Mouse (Mus musculus) intestine, embryonic 16.5 days (tissue): ENCODE measurements around the gene Ttc9c. TPM values are rescaled to one million over a fixed set of nuclear protein-coding genes. Genes with fewer than 3 reads are reported as not detected.
"Not testable (repeated sequence)": the region's sequence is repeated elsewhere in the genome, so short reads cannot be mapped to it uniquely, and the experiment has no call there.

ENCODE experiments used
- ATAC-seq: fragments of 200-750 bp; cut with Nextera tagmentation; 2 replicates; pipeline ENCODE4 v1.8.0; 2017; ENCODE audit warnings: moderate TSS enrichment, moderate library complexity
- H3K27ac ChIP-seq: fragments of 300-500 bp; sonication (generic); 2 replicates; pipeline ENCODE4 v1.5.1; 2014; ENCODE audit warnings: mild to moderate bottlenecking, low read length
- H3K27me3 ChIP-seq: fragments of 300-500 bp; sonication (generic); replicated peaks from 2 replicates; pipeline ENCODE4 v1.6.1; 2014; ENCODE audit warnings: low read length, control low read depth, mixed read lengths; ENCODE audit not compliant: control insufficient read depth, insufficient read depth
- H3K36me3 ChIP-seq: fragments of 300-500 bp; sonication (generic); 2 replicates; pipeline ENCODE4 v1.6.1; 2014; ENCODE audit warnings: low read length, control low read depth; ENCODE audit not compliant: control insufficient read depth, insufficient read depth
- H3K4me1 ChIP-seq: fragments of 300-500 bp; sonication (generic); 2 replicates; pipeline ENCODE4 v1.6.1; 2014; ENCODE audit warnings: low read length, control low read depth, mixed read lengths; ENCODE audit not compliant: control insufficient read depth, insufficient read depth
- H3K4me2 ChIP-seq: fragments of 300-500 bp; sonication (generic); 2 replicates; pipeline ENCODE4 v1.6.1; 2014; ENCODE audit warnings: low read depth, low read length, control low read depth
- H3K4me3 ChIP-seq: fragments of 300-500 bp; sonication (generic); 2 replicates; pipeline ENCODE4 v1.5.1; 2014; ENCODE audit warnings: mild to moderate bottlenecking, low read length
- H3K9ac ChIP-seq: fragments of 300-500 bp; sonication (generic); 2 replicates; pipeline ENCODE4 v1.6.1; 2014; ENCODE audit warnings: low read depth, low read length
- H3K9me3 ChIP-seq: fragments of 300-500 bp; sonication (generic); 2 replicates; pipeline ENCODE4 v1.6.1; 2016; ENCODE audit warnings: low read length, control low read depth; ENCODE audit not compliant: control insufficient read depth
- WGBS: fragments of 180-500 bp; shearing (Covaris S2); extraction: QIAGEN DNeasy Blood & Tissue Kit; methylation state at CpG from one replicate; pipeline ENCODE4 v1.1.7; 2014; 5-methylcytosine and 5-hydroxymethylcytosine counted together
- polyA plus RNA-seq: library from polyadenylated mRNA; unstranded; fragments of >200 nt; fragmentation: Nextera tagmentation; extraction: Ambion mirVana; gene quantifications from 2 replicates; pipeline ENCODE4 v1.2.1, GENCODE M21; 2015

The Ttc9c gene
- polyA plus RNA-seq, 1 experiment from 2014 or later, result 44.0 TPM

DNA sequence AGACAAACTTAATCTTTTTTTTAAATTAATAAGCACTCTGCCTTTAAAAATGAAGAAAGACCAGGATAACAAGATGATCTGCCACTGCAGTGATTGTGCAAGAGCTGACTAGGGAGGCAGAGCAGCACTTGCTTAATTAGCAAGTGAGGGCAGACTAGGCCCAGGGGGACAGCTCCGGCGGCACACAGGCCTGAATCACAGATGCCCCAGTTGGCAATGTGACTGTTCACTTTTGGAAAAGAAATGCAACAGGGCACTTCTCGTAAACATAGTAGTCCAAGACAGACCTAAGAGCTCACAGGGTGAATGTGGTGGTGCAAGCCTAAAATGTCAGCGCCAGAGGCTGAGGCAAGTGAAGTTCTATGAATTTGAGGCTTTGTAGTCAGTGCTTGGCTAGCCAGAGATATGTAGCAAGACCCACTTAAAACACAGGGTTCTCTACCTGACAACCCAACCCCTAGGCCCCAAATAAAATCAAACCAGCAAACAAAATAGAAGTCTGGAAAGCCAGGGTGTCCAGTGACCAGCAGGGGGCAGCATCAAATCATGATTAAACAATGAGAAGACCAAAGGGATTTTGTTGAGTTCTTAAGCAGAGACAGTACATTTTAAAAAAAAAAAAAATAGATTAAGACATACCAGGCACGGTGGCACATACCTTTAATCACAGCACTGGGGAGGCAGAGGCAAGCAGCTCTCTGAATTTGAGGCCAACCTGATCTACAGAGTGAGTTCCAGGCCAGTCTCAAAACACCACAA is 25.4 kb upstream of the Ttc9c start:
- Histone ChIP-seq H3K9ac (no peak overlapping the region), H3K4me3 (no peak overlapping the region), H3K4me1 (peaks cover 10% of the 10 kb centered on the region; the same call in 1 of the 2 replicates), H3K4me2 (no peak overlapping the region), H3K9me3 (no peaks in the 10 kb centered on the region), H3K27me3 (no peaks in the 10 kb centered on the region), H3K36me3 (peaks cover 6% of the 10 kb centered on the region), H3K27ac (no peak overlapping the region)
- 66% methylated on average over 5 of the region's 5 CpGs for WGBS
- no peak for ATAC-seq

DNA sequence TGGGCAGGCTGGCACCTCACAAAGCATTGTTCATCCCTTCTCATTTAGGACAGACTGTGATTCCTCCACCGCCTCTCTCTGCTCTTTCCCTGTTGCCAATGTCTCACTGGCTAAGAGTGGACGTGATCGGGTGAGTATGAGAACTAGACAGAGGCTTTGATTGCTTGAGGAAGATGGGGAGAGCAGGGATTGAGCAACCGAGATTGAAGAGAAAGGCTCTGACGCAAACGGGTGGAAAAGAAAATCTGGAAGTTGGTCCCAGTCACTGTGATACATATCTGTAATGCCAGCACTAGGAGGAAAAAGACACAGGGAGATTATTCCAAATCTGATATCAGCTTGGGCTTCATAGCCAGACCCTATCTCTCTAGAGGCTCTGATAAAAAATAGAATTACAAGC is 23.8 kb upstream of the Ttc9c start:
- ATAC-seq, result no peak
- Histone ChIP-seq H3K4me2 (no peak overlapping the region), H3K9me3 (no peaks in the 10 kb centered on the region), H3K4me3 (no peak overlapping the region), H3K9ac (no peak overlapping the region), H3K36me3 (peaks cover 3% of the 10 kb centered on the region; the same call in 1 of the 2 replicates), H3K27ac (no peak overlapping the region), H3K4me1 (peaks cover 22% of the 10 kb centered on the region), H3K27me3 (no peaks in the 10 kb centered on the region)
- 90% methylated on average over 6 of the region's 6 CpGs for WGBS

DNA sequence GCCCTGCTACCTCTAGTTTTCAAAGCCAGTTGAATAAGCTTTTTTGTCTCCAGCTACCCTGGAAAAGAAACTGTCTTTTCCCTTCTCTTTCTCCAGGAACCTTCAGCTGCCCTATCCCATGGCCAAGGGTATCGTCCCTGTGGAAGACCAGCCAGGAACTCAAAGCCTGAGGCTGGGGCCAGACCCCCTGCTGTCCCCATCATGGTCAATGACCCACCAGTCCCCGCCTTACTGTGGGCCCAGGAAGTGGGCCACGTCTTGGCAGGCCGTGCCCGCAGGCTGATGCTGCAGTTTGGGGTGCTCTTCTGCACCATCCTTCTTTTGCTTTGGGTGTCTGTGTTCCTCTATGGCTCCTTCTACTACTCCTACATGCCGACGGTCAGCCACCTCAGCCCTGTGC is 21.9 kb upstream of the Ttc9c start:
- Histone ChIP-seq H3K9ac (peak overlapping the region; percentile 80), H3K27ac (no peak overlapping the region), H3K36me3 (no peaks in the 10 kb centered on the region), H3K4me1 (peaks cover 22% of the 10 kb centered on the region), H3K4me2 (peak overlapping the region; percentile 84), H3K27me3 (no peaks in the 10 kb centered on the region), H3K4me3 (peak overlapping the region; percentile 58), H3K9me3 (no peaks in the 10 kb centered on the region)
- no peak for ATAC-seq
- WGBS, result 94% methylated on average over 7 of the region's 7 CpGs

DNA sequence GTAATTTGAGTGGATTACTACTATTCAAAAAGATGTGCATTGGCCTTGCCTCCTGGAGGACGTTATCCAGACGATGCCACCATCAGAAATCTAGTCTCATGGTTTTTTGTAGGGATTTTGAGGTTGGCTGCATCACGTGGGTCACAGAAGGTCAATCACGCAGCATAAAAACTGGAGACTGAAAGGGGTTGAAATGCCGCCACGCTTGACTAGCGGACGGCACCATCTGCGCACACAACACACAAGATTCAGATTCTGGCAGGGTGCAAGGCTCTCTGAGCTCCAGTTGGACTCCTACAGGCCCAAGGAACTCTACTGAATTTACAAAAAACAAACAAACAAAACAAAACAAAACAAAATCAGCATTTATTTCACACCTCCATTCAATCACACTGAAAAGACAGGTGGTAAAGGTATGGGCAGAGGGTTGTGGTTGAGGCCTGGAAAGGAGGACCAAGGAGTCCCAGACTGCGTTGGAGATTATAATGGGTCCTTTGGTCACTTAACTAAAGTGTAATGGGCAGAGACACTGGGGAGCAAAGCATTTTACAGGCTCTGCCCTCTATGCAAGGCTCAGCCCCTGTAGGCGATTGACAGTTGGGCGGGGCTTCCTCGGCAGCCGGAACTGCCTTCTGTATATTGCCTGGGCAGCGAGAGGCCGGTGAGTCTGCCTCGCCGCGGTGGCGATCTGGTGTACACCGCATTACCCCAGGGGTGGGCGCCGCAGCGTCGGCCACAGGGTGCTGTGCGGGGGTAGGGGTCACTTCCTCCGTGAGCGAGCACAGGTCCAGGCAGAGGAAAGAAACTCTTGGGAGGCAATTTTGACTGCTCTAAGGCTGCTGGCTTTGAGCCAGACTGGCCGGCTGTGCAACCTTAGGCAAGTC is 21.0 kb upstream of the Ttc9c start:
- H3K4me2 ChIP-seq, result peak overlapping the region; percentile 84
- H3K27ac ChIP-seq, result no peak overlapping the region
- peak overlapping the region; percentile 58 for H3K4me3 ChIP-seq
- peak; percentile 77 for ATAC-seq
- H3K27me3 ChIP-seq, result no peaks in the 10 kb centered on the region
- WGBS, result 27% methylated on average over 29 of the region's 29 CpGs
- peak overlapping the region; percentile 80 for H3K9ac ChIP-seq
- no peaks in the 10 kb centered on the region for H3K36me3 ChIP-seq
- peaks cover 22% of the 10 kb centered on the region for H3K4me1 ChIP-seq
- H3K9me3 ChIP-seq, result no peaks in the 10 kb centered on the region

DNA sequence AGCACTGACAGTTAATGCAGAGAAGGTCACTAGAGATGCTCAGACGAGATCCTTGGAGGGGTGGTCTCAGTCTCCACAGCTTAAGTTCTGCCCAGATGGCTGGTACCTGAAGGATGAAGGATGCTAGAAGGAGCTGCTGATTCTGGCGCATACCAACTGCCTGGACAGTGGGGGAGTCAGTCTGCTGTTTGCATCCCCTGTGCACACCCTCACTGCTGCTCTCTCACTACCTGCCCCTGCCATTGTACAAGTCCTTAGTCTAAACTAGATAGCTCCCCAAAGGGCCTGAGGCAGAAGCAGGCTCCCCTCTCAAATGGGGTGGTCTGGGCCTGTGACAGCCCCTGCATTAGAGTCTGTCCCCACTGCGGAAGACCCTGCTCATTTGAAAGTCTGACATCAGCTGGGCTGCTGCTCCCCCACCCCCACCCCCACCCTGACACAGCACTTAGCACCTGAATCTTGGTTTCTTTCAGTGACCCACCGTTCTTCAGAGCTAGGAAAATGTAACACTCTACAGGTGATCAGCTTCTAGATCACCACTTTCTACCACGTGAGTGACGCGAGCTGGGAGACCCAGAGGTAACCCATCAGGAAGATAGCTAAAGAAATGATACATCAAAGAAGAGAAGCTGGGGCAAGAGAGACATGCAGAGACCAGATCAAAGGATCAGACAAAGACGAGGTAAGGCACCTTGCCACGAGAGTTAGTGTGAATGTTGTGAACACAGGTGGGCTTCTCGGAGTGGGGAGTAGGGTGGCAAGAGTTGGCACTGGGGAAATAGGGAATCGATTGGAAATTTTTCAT is 20.2 kb upstream of the Ttc9c start, which contains the start of gene Gng3:
Gng3 (minus strand) TSS at position 92 of the 805 bp plus-strand sequence.
- H3K4me2 ChIP-seq, result peak within 1 kb of the TSS; percentile 98
- peak within 1 kb of the TSS; percentile 96; the same call in 1 of the 2 replicates for H3K27ac ChIP-seq
- no peak for ATAC-seq
- H3K4me1 ChIP-seq, result peaks cover 22% of the 10 kb centered on the region
- 67% methylated on average over 11 of the region's 11 CpGs for WGBS
- H3K9ac ChIP-seq, result peak within 1 kb of the TSS; percentile 89
- H3K9me3 ChIP-seq, result no peaks in the 10 kb centered on the region
- H3K4me3 ChIP-seq, result peak within 1 kb of the TSS; percentile 66
- H3K36me3 ChIP-seq, result peaks cover 4% of the 10 kb centered on the region; the same call in 1 of the 2 replicates
- H3K27me3 ChIP-seq, result no peaks in the 10 kb centered on the region

DNA sequence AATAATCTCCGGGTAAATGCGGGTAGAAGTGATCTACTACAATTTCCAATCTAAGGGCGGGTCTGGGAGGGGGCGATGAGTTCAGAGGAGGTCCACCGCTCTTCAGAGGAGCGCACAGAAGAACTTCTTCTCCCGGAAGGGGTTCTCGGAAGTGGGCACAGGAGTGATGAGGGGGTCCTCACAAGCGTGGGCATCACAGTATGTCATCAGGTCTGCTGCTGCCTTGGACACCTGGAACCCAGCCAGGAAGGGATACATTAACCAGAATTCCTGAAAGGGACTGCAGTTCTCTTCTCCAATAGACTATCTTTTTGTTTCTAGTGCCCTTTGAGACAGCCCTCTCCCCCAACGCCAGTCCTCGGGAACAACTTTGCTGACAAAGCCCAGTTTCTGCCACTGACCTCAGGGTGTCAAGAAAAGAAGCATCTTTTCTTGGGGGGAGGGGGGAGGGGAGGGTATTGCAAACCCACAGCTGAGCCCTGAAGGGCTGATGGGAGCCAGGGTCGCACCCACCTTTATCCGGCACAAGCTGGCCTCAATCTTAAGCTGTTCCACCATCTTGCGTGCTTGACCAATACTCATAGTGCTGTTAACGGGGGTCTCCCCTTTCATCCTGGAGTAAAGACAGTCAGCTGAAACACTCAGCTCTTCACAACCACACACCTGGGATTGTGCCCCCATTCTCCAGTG is 19.1 kb upstream of the Ttc9c start:
- Histone ChIP-seq H3K27ac (peak overlapping the region; percentile 96), H3K27me3 (no peaks in the 10 kb centered on the region), H3K9me3 (no peaks in the 10 kb centered on the region), H3K4me2 (peak overlapping the region; percentile 98), H3K36me3 (peaks cover 6% of the 10 kb centered on the region), H3K4me1 (peaks cover 22% of the 10 kb centered on the region), H3K9ac (peak overlapping the region; percentile 89), H3K4me3 (peak overlapping the region; percentile 66)
- ATAC-seq, result peak; percentile 24; the same call in 1 of the 2 replicates
- WGBS, result 16% methylated on average over 15 of the region's 15 CpGs

DNA sequence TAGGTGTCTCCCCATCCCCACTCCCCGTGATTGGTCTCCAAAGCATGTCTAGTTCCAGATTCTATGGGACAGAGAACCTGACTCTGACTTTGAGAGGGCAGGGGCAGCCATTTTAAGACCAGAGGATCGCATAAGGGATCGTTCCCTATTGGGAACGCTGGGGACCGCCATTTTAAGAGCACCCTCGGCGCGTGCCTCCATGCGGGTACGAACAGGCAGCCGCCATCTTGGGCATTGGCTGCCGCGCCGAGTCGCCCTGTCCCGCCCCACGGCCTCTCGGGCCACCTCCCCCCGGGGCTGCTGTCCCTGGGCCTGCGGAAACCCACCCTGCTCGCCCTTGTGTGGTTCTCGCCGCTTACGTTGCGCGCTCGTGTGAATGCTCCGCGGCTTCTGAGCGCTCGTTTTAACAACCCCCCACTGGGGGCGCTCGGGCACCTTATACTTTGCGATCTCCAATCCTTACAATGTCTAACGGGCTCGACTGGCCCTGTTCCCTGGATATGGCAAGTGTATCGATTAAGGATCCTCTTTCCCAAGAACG is 18.2 kb upstream of the Ttc9c start, which contains the start of gene Bscl2:
Bscl2 (plus strand) TSS at position 217 of the 541 bp plus-strand sequence.
- peak within 1 kb of the TSS; percentile 89 for H3K9ac ChIP-seq
- H3K27ac ChIP-seq, result peak within 1 kb of the TSS; percentile 96
- peak within 1 kb of the TSS; percentile 98 for H3K4me2 ChIP-seq
- no peaks in the 10 kb centered on the region for H3K9me3 ChIP-seq
- peak within 1 kb of the TSS; percentile 66 for H3K4me3 ChIP-seq
- WGBS, result under 1% methylated on average over 38 of the region's 38 CpGs
- H3K36me3 ChIP-seq, result peaks cover 11% of the 10 kb centered on the region
- ATAC-seq, result peak; percentile 79
- peaks cover 22% of the 10 kb centered on the region for H3K4me1 ChIP-seq
- H3K27me3 ChIP-seq, result no peaks in the 10 kb centered on the region

DNA sequence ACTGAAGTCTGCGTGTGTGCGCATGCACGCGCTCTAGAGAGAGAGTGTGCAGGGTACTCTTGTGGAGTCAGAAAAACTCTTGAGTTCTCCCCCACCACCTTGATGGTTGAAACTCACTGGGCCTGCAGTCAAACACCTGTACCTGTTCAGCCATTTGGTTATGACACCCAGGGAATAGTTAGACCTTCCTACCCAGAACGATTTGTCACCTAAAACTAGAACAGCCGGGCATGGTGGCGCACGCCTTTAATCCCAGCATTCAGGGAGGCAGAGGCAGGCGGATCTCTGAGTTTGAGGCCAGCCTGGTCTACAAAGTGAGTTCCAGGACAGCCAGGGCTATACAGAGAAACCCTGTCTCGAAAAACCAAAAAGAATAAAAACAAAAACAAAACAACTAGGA is 17.2 kb upstream of the Ttc9c start:
- WGBS, result 89% methylated on average over 10 of the region's 10 CpGs
- not testable (repeated sequence) for H3K4me3 ChIP-seq, H3K9ac ChIP-seq, H3K27me3 ChIP-seq, H3K4me2 ChIP-seq, H3K9me3 ChIP-seq, H3K27ac ChIP-seq, ATAC-seq
- H3K36me3 ChIP-seq, result peaks cover 18% of the 10 kb centered on the region
- H3K4me1 ChIP-seq, result peaks cover 22% of the 10 kb centered on the region
